Mouse (Mus musculus): ENCODE data around the gene Gng12. TPM values are rescaled to one million over a fixed set of nuclear protein-coding genes. Genes with fewer than 3 reads are reported as not detected.

Gene Gng12
- total and polyA plus RNA-seq, 3 experiments = 15.5 to 35.6 (median 34.4) TPM

DNA sequence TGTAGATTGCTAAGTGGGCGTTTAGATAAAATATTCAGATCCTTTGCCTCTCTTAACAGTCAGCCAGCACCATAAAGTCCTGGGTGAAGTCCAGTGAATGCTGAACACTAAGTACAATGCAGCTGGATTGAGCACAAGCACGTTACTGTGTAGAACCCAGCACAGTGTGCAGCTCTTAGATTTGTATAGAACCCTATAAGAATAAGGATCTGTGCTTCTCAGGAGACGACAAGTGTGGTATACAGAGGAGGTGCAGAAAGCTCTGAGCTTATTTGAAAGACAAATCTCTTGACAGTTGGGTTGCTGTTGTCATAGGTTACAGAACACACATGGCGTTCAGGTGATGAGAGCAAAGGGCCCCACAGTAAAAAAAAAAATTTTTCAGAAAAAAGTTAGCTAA is 1.8 kb downstream of the Gng12 start:
- Histone ChIP-seq H3K4me3 (peak overlapping the region; percentile 94; the same call in 1 of the 2 replicates), H3K36me3 (ENCODE audit: control insufficient read depth, insufficient read depth, low read length) (peaks cover 3% of the 10 kb centered on the region), H3K4me1 (ENCODE audit: control insufficient read depth, insufficient read depth, low read length) (peaks cover 6% of the 10 kb centered on the region), H3K27ac (no peak overlapping the region), H3K27me3 (ENCODE audit: control insufficient read depth, insufficient read depth, low read length) (no peaks in the 10 kb centered on the region), H3K9ac (ENCODE audit: low read depth, low read length) (no peak overlapping the region), H3K79me2 (replicated peaks; ENCODE audit: control insufficient read depth, insufficient read depth, low read length) (no peaks in the 10 kb centered on the region; the same call in 1 of the 2 replicates)
- intact Hi-C loops (cut with DNase I) = loop anchor here (2.0 to 5.0 kb wide), 4 partner anchors 15 to 369 kb away; no protein-coding TSS in a partner anchor
- DNase-seq = no peak
- TF ChIP-seq CTCF (IDR thresholded peaks at IDR 0.05) (no peak), EP300 (IDR thresholded peaks at IDR 0.05; ENCODE audit: insufficient read depth, low read depth, low read length) (no peak), POLR2A (IDR thresholded peaks at IDR 0.05; ENCODE audit: insufficient read depth, low read depth, low read length) (no peak)
- WGBS = 71% methylated on average over 4 of the region's 4 CpGs

DNA sequence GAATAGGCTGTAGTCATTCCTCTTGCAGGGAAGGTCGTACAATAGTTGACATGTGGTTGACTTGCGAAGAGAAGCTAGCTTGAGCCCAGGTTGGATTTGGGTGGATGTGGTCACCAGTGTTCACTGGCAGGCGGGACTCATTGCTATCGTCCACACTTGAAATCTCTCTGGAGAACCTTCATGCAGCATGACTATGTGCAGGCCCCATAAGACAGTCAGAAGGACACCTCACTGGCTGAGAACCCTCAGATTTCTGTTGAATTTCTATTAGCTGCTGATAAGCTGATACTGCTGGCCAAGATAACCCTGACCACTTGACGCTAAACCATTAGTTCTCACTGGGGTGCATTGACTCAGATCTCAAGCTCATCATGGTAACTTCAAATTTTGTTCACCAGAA is 5.7 kb downstream of the Gng12 start:
- Histone ChIP-seq H3K36me3 (ENCODE audit: control insufficient read depth, insufficient read depth, low read length) (peaks cover 3% of the 10 kb centered on the region), H3K27ac (no peak overlapping the region), H3K4me3 (no peak overlapping the region), H3K27me3 (ENCODE audit: control insufficient read depth, insufficient read depth, low read length) (no peaks in the 10 kb centered on the region), H3K79me2 (replicated peaks; ENCODE audit: control insufficient read depth, insufficient read depth, low read length) (peaks cover 5% of the 10 kb centered on the region), H3K9ac (ENCODE audit: low read depth, low read length) (no peak overlapping the region), H3K4me1 (ENCODE audit: control insufficient read depth, insufficient read depth, low read length) (peaks cover 11% of the 10 kb centered on the region)
- intact Hi-C loops (cut with DNase I) = no loop called here
- 89% methylated on average over 5 of the region's 5 CpGs for WGBS
- DNase-seq = no peak
- TF ChIP-seq CTCF (IDR thresholded peaks at IDR 0.05) (no peak), EP300 (IDR thresholded peaks at IDR 0.05; ENCODE audit: insufficient read depth, low read depth, low read length) (no peak), POLR2A (IDR thresholded peaks at IDR 0.05; ENCODE audit: insufficient read depth, low read depth, low read length) (no peak)

DNA sequence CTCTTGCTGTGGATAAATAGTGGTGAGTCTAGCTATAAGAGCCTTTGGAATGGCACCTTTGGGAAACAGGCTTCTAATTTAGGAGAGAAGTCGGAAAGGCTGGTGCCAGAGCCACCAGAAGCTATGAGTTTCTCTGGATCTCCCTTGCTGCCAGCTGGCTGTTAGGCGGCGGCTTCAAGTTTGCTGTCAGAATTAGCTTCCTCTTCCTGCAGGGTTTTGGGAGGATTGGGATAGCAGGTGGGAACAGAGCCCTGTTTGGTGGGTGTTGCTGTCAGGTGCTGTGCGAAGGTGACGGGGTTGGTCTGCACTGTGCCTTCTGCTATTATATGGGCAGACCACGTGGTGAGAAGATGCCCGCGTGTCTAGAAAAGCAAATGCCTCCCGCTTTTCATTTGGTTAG is 7.0 kb downstream of the Gng12 start:
- intact Hi-C loops (cut with DNase I) = no loop called here
- no peak overlapping the region for H3K27ac ChIP-seq
- no peak overlapping the region for H3K4me3 ChIP-seq
- H3K36me3 ChIP-seq (ENCODE audit: control insufficient read depth, insufficient read depth, low read length) = no peaks in the 10 kb centered on the region; the same call in 1 of the 2 replicates
- H3K9ac ChIP-seq (ENCODE audit: low read depth, low read length) = no peak overlapping the region
- H3K4me1 ChIP-seq (ENCODE audit: control insufficient read depth, insufficient read depth, low read length) = peaks cover 8% of the 10 kb centered on the region
- no peak for DNase-seq
- H3K27me3 ChIP-seq (ENCODE audit: control insufficient read depth, insufficient read depth, low read length) = no peaks in the 10 kb centered on the region
- 71% methylated on average over 9 of the region's 9 CpGs for WGBS
- TF ChIP-seq EP300 (IDR thresholded peaks at IDR 0.05; ENCODE audit: insufficient read depth, low read depth, low read length) = no peak
- no peak for TF ChIP-seq CTCF (IDR thresholded peaks at IDR 0.05)
- H3K79me2 ChIP-seq (replicated peaks; ENCODE audit: control insufficient read depth, insufficient read depth, low read length) = peaks cover 5% of the 10 kb centered on the region

DNA sequence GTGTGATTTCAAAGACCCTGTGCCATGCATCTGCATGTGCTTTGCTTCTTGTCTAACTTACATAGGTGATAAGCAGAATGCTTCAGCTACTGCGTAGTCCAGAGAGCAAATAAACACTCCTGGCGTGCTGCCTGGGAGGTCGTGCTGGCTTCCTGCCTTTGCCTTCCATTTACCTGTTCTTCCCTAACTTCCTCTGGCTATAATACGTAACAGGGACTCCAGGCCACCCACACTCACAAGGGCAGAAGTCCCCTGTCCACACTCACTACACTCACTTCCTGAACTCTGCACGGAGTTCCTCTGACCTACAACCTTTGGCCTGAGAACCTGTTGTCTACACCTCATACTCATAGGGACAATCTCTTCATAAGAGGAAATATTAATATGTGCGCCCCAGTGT is 7.5 kb downstream of the Gng12 start:
- WGBS = 51% methylated on average over 6 of the region's 6 CpGs
- Histone ChIP-seq H3K4me3 (no peak overlapping the region), H3K79me2 (replicated peaks; ENCODE audit: control insufficient read depth, insufficient read depth, low read length) (peaks cover 5% of the 10 kb centered on the region), H3K27me3 (ENCODE audit: control insufficient read depth, insufficient read depth, low read length) (no peaks in the 10 kb centered on the region), H3K36me3 (ENCODE audit: control insufficient read depth, insufficient read depth, low read length) (no peaks in the 10 kb centered on the region; the same call in 1 of the 2 replicates), H3K4me1 (ENCODE audit: control insufficient read depth, insufficient read depth, low read length) (peaks cover 8% of the 10 kb centered on the region), H3K27ac (no peak overlapping the region), H3K9ac (ENCODE audit: low read depth, low read length) (no peak overlapping the region)
- no peak for DNase-seq
- intact Hi-C loops (cut with DNase I) = no loop called here
- TF ChIP-seq POLR2A (IDR thresholded peaks at IDR 0.05; ENCODE audit: insufficient read depth, low read depth, low read length) = no peak
- TF ChIP-seq EP300 (IDR thresholded peaks at IDR 0.05; ENCODE audit: insufficient read depth, low read depth, low read length) = no peak
- no peak for TF ChIP-seq CTCF (IDR thresholded peaks at IDR 0.05)

DNA sequence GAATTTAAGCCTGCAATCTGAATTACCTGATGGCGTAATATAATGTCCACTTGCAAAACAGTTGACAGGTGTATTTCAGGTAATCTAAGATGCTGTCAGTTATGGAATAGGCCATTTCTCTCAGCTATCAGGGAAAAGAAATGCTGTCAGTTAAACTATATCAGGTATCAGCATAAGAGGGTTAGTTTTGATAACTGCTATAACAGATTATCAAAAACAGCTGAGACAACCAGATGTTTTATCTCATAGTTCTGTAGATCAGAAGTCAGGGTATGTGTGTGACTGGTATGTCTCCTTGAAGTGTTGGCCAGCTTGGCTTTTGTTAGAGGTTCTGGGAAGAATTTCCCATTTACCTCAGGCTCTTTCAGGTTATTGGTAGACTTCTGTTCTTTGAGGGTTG is 10.0 kb downstream of the Gng12 start:
- WGBS = 92% methylated on average over 1 of the region's 1 CpGs
- peaks cover 15% of the 10 kb centered on the region for H3K4me1 ChIP-seq (ENCODE audit: control insufficient read depth, insufficient read depth, low read length)
- H3K4me3 ChIP-seq = no peak overlapping the region
- no peak for DNase-seq
- no peaks in the 10 kb centered on the region for H3K27me3 ChIP-seq (ENCODE audit: control insufficient read depth, insufficient read depth, low read length)
- TF ChIP-seq POLR2A (IDR thresholded peaks at IDR 0.05; ENCODE audit: insufficient read depth, low read depth, low read length) (no peak), CTCF (IDR thresholded peaks at IDR 0.05) (no peak), EP300 (IDR thresholded peaks at IDR 0.05; ENCODE audit: insufficient read depth, low read depth, low read length) (no peak)
- no peak overlapping the region for H3K9ac ChIP-seq (ENCODE audit: low read depth, low read length)
- H3K79me2 ChIP-seq (replicated peaks; ENCODE audit: control insufficient read depth, insufficient read depth, low read length) = peaks cover 7% of the 10 kb centered on the region
- H3K27ac ChIP-seq = no peak overlapping the region
- intact Hi-C loops (cut with DNase I) = no loop called here
- no peaks in the 10 kb centered on the region; the same call in 1 of the 2 replicates for H3K36me3 ChIP-seq (ENCODE audit: control insufficient read depth, insufficient read depth, low read length)

DNA sequence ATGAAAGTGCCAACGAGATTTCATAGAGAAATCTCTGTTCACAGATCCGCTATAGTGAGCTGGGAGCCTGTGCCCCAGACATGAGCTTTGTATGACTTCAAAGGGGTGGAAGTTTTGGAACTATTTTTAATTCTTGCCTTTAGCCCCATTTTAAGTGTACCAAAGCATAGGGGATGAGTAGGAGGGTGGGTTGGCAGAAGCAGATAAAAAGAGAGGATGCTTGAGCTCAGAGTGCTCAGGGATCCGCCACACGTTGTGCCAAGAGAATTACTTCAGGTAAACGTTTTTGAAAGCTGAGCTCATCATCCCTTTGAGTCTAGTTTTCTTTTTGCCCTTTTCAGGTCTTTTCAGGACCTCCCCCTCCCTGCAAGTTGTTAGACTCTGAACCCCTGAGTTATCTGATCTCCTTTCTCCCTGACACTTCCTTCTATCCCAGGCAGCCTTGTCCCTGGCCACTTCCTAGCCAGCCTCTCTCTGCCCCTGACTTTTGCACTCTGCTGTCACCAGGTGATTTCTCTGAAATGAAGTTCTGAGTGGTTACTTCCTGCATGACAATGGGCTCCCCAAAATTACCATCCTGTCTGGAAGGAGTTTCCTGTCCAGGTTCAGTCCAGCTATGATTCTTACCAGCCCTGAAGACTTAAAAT is 12.3 kb downstream of the Gng12 start:
- Histone ChIP-seq H3K27ac (no peak overlapping the region), H3K4me3 (no peak overlapping the region), H3K9ac (ENCODE audit: low read depth, low read length) (no peak overlapping the region), H3K4me1 (ENCODE audit: control insufficient read depth, insufficient read depth, low read length) (peaks cover 12% of the 10 kb centered on the region), H3K36me3 (ENCODE audit: control insufficient read depth, insufficient read depth, low read length) (no peaks in the 10 kb centered on the region), H3K27me3 (ENCODE audit: control insufficient read depth, insufficient read depth, low read length) (no peaks in the 10 kb centered on the region), H3K79me2 (replicated peaks; ENCODE audit: control insufficient read depth, insufficient read depth, low read length) (peaks cover 7% of the 10 kb centered on the region; the same call in 1 of the 2 replicates)
- intact Hi-C loops (cut with DNase I) = no loop called here
- no peak for DNase-seq
- TF ChIP-seq CTCF (IDR thresholded peaks at IDR 0.05) (no peak), POLR2A (IDR thresholded peaks at IDR 0.05; ENCODE audit: insufficient read depth, low read depth, low read length) (no peak), EP300 (IDR thresholded peaks at IDR 0.05; ENCODE audit: insufficient read depth, low read depth, low read length) (no peak)
- WGBS = 72% methylated on average over 5 of the region's 5 CpGs

Measured in heart, adult 2 months (tissue).